Mouse (Mus musculus): ENCODE data around the gene Srebf2. TPM values are rescaled to one million over a fixed set of nuclear protein-coding genes. Genes with fewer than 3 reads are reported as not detected.
A peak's percentile ranks its signal among the peaks of the same experiment; 100 is the strongest.
"Not testable (repeated sequence)": the region's sequence is repeated elsewhere in the genome, so short reads cannot be mapped to it uniquely, and the experiment has no call there.

The Srebf2 gene
- polyA plus RNA-seq, 1 experiment = 104 TPM

DNA sequence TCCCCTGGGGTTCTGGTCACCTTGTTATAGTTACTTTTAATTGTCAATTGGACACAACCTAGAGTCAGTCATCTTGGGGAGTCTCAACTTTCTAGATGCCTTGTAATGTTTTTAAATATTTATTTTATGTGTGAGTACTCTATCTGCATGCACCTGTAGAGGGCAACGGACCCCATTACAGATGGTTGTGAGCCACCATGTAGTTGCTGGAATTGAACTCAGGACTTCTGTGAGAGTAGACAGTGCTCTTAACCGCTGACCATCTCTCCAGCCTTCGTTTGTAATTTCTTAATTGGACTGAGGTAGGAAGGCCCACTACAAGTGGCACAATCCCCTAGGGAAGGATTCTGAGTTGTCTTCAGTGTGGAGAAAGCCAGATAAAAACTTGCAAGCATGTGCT is 96.3 kb downstream of the Srebf2 start:
- TF ChIP-seq CTCF (IDR thresholded peaks at IDR 0.05; ENCODE audit: borderline replicate concordance, insufficient read depth, low read depth, low read length) (no peak), POLR2A (IDR thresholded peaks at IDR 0.05; ENCODE audit: borderline replicate concordance, insufficient read depth, low read length) (no peak)
- DNase-seq = no peak

DNA sequence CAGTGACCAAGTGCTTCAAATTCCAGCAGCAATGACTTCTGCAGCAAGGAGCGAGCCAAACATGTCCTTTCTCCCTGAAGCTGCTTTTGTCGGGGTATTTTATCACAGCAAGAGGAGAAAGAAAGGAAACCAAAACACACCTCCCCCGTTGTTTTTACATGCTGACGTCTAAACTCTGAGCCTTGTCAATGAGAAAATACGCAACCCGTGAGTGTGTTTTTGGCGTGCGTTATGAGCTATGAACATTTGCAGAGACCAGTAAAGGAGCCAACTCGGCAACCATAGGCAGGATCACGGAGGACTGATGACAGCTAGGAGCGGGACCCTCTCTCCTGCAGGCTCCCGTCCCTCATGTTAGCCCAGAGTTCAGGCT is 96.7 kb downstream of the Srebf2 start:
- Histone ChIP-seq H3K4me1 (ENCODE audit: control insufficient read depth, insufficient read depth, low read length) (no peaks in the 10 kb centered on the region), H3K4me3 (replicated peaks; ENCODE audit: insufficient read depth, low read depth, low read length) (peak overlapping the region; percentile 65), H3K27me3 (ENCODE audit: control insufficient read depth, insufficient read depth, low read length) (no peaks in the 10 kb centered on the region), H3K27ac (ENCODE audit: insufficient read depth, low read length) (no peak overlapping the region)
- TF ChIP-seq POLR2A (IDR thresholded peaks at IDR 0.05; ENCODE audit: borderline replicate concordance, insufficient read depth, low read length) (no peak), CTCF (IDR thresholded peaks at IDR 0.05; ENCODE audit: borderline replicate concordance, insufficient read depth, low read depth, low read length) (no peak)
- WGBS = under 1% methylated on average over 12 of the region's 12 CpGs
- DNase-seq = no peak

More for the DNA sequence above, 96.3 kb downstream of the Srebf2 start:
- WGBS = 59% methylated on average over 3 of the region's 3 CpGs
- H3K4me3 ChIP-seq (replicated peaks; ENCODE audit: insufficient read depth, low read depth, low read length) = peak overlapping the region; percentile 65
- no peaks in the 10 kb centered on the region for H3K4me1 ChIP-seq (ENCODE audit: control insufficient read depth, insufficient read depth, low read length)
- H3K27ac ChIP-seq (ENCODE audit: insufficient read depth, low read length) = no peak overlapping the region
- H3K27me3 ChIP-seq (ENCODE audit: control insufficient read depth, insufficient read depth, low read length) = no peaks in the 10 kb centered on the region

DNA sequence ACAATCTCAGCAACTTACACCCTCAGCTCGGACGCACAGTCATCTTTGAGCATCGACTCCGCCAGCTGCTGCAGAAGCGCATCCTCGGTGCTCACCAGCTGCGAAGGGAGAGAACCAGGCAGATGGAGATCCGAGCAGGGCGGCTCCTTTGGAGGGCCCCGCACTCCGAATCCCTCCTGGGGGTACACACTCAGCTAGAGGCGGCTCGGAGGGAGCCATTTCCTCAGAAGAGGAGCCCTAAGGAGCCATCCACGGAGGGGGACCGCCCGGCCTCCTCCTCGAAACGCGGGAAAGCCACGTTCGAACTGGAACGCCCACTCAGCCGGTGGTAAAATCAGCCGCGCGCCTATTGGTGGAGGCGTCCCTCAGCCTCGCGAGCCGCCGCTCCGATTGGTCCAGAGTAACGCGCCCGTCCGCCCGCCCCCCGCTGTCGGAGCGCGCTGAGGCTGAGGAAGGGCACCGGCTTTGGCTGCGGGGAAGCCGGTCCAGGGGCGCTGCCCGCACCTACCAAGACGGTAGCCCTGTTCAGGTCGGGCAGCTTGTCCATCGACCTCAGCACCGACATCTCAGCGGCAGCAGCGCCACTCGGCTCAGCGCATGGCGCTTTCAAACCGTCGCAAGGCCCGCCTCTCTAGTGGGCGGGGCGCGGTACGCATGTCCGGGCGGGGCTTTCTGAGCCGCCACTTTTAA is 97.3 kb downstream of the Srebf2 start, which contains the start of gene Cenpm:
Gene Cenpm (minus strand): TSS at position 634 of the 690 bp plus-strand sequence.
- peak; percentile 91 to 95 for DNase-seq
- Histone ChIP-seq H3K27ac (ENCODE audit: insufficient read depth, low read length) (no peak within 1 kb of the TSS), H3K27me3 (ENCODE audit: control insufficient read depth, insufficient read depth, low read length) (no peaks in the 10 kb centered on the region), H3K4me1 (ENCODE audit: control insufficient read depth, insufficient read depth, low read length) (no peaks in the 10 kb centered on the region), H3K4me3 (replicated peaks; ENCODE audit: insufficient read depth, low read depth, low read length) (peak within 1 kb of the TSS; percentile 65)
- WGBS = under 1% methylated on average over 65 of the region's 65 CpGs
- TF ChIP-seq CTCF (IDR thresholded peaks at IDR 0.05; ENCODE audit: borderline replicate concordance, insufficient read depth, low read depth, low read length) (no peak), POLR2A (IDR thresholded peaks at IDR 0.05; ENCODE audit: borderline replicate concordance, insufficient read depth, low read length) (0 out of 2 replicates have a peak, but pooled peaks have one; percentile 10)

DNA sequence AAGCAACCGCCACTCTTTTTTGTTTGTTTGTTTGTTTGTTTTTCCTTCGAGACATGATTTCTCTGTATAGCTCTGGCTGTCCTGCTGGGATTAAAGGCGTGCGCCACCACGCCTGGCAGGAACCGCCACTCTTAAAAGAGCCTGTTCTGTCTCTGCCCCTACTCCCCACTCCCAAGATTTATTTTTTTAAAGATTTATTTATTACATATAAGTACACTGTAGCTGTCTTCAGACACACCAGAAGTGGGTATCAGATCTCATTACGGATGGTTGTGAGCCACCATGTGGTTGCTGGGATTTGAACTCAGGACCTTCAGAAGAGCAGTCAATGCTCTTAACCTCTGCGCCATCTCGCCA is 97.8 kb downstream of the Srebf2 start:
- H3K4me3 ChIP-seq (replicated peaks; ENCODE audit: insufficient read depth, low read depth, low read length) = peak overlapping the region; percentile 36
- not testable (repeated sequence) for H3K27me3 ChIP-seq (ENCODE audit: control insufficient read depth, insufficient read depth, low read length); H3K4me1 ChIP-seq (ENCODE audit: control insufficient read depth, insufficient read depth, low read length); H3K27ac ChIP-seq (ENCODE audit: insufficient read depth, low read length); DNase-seq
- WGBS = 21% methylated on average over 9 of the region's 9 CpGs

DNA sequence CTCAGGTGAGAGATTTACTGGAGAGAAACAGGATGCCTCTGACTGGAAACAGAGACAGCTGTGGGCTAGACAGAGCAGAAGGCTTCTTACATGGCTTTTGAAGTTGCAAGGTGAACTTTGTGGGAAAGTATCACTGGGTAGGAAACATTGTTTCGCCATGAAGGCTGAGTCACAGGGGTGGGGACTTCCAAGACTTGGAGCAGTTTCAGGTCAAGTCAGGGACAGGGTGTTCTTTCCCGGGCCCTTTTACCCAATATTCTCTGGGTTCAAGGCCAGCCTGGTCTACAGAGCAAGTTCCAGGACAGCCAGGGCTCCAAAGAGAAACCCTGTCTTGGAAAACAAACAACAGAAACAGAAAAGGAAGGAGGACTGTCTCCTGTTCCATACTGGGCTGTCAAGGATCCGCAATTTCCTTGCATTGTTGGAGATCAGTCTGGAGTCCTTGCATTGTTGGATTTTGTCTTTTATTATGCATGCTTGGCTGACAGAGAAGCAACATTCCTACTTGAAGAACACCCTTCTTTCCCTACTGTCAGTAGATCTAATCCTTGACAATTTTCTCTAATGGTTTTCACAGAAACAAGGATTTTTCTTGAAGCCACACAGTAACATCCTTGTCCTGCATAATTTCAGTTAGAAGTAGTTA is 100.3 kb downstream of the Srebf2 start:
- no peak for DNase-seq
- Histone ChIP-seq H3K27ac (ENCODE audit: insufficient read depth, low read length) (no peak overlapping the region), H3K27me3 (ENCODE audit: control insufficient read depth, insufficient read depth, low read length) (no peaks in the 10 kb centered on the region), H3K4me3 (replicated peaks; ENCODE audit: insufficient read depth, low read depth, low read length) (no peak overlapping the region), H3K4me1 (ENCODE audit: control insufficient read depth, insufficient read depth, low read length) (no peaks in the 10 kb centered on the region)
- TF ChIP-seq CTCF (IDR thresholded peaks at IDR 0.05; ENCODE audit: borderline replicate concordance, insufficient read depth, low read depth, low read length) = no peak
- TF ChIP-seq POLR2A (IDR thresholded peaks at IDR 0.05; ENCODE audit: borderline replicate concordance, insufficient read depth, low read length) = no peak
- WGBS = 84% methylated on average over 3 of the region's 3 CpGs

DNA sequence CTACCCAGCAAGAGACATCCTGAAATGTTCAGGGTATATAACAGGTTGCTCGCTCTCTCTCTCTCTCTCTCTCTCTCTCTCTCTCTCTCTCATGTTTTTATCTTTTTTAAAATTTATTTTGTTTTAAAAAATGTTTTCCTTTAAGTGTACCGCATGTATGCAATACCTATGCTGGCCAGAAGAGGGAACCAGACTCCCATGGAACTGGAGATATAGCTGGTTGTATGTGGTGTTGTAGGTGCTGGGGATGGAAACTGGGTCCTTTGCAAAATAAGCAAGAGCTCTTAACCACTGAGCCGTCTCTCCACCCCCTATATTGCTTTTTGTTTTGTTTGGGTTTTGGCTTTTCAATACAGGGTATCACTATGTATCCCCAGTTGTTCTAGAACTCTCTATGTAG is 104.6 kb downstream of the Srebf2 start:
- 0 out of 2 replicates have a peak, but pooled peaks cover 11% of the 10 kb centered on the region for H3K4me1 ChIP-seq (ENCODE audit: control insufficient read depth, insufficient read depth, low read length)
- DNase-seq = no peak
- TF ChIP-seq CTCF (IDR thresholded peaks at IDR 0.05; ENCODE audit: borderline replicate concordance, insufficient read depth, low read depth, low read length) (peak; percentile 13; the same call in 1 of the 2 replicates), POLR2A (IDR thresholded peaks at IDR 0.05; ENCODE audit: borderline replicate concordance, insufficient read depth, low read length) (no peak)
- 98% methylated on average over 3 of the region's 3 CpGs for WGBS
- H3K4me3 ChIP-seq (replicated peaks; ENCODE audit: insufficient read depth, low read depth, low read length) = no peak overlapping the region
- no peaks in the 10 kb centered on the region for H3K27me3 ChIP-seq (ENCODE audit: control insufficient read depth, insufficient read depth, low read length)
- H3K27ac ChIP-seq (ENCODE audit: insufficient read depth, low read length) = no peak overlapping the region

DNA sequence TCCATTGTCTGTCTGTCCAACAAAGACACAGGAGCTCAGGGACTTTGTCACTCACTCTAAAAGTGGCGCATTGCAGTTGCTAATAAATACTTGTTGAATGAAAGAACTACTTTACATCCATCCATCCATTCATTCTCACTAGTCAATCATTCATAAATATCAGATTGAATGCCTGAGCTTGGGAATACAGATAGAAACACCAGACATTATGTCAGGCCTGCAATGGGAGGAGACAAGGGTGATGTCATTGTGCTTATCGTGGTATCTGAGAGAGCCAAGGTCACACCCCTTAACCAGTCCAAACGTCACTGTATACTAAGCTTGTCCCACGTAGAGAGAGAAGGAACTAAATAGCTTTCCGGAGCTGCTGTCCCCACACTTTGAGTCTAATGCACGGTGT is 105.1 kb downstream of the Srebf2 start, which contains the start of gene 1500009C09Rik:
Gene 1500009C09Rik (plus strand): TSS at position 301 of the 400 bp plus-strand sequence.
- H3K27ac ChIP-seq (ENCODE audit: insufficient read depth, low read length) = no peak within 1 kb of the TSS
- no peaks in the 10 kb centered on the region for H3K27me3 ChIP-seq (ENCODE audit: control insufficient read depth, insufficient read depth, low read length)
- H3K4me1 ChIP-seq (ENCODE audit: control insufficient read depth, insufficient read depth, low read length) = 0 out of 2 replicates have a peak, but pooled peaks cover 11% of the 10 kb centered on the region
- 92% methylated on average over 6 of the region's 6 CpGs for WGBS
- TF ChIP-seq POLR2A (IDR thresholded peaks at IDR 0.05; ENCODE audit: borderline replicate concordance, insufficient read depth, low read length) = no peak
- TF ChIP-seq CTCF (IDR thresholded peaks at IDR 0.05; ENCODE audit: borderline replicate concordance, insufficient read depth, low read depth, low read length) = no peak
- no peak within 1 kb of the TSS for H3K4me3 ChIP-seq (replicated peaks; ENCODE audit: insufficient read depth, low read depth, low read length)
- DNase-seq = no peak

Other genes starting within 250 kb of the Srebf2 start
- 50.4 and 51.2 TPM in 2 replicates for gene Polr3h, start 220.9 kb upstream of the Srebf2 start, polyA plus RNA-seq (2012; rRNA removed)
- 258 and 264 TPM in 2 replicates for gene Csdc2, start 210.4 kb upstream of the Srebf2 start, polyA plus RNA-seq (2012; rRNA removed)
- 249 and 289 TPM in 2 replicates for gene Pmm1, start 186.3 kb upstream of the Srebf2 start, polyA plus RNA-seq (2012; rRNA removed)
- gene 1700029P11Rik, start 166.6 kb upstream of the Srebf2 start, polyA plus RNA-seq (2012; rRNA removed) = not detected in 2 replicates
- 35.9 and 37.9 TPM in 2 replicates for gene Xrcc6, start 159.3 kb upstream of the Srebf2 start, polyA plus RNA-seq (2012; rRNA removed)
- 142 and 156 TPM in 2 replicates for gene Desi1, start 113.3 kb upstream of the Srebf2 start, polyA plus RNA-seq (2012; rRNA removed)
- gene Snu13, start 99.6 kb upstream of the Srebf2 start, polyA plus RNA-seq (2012; rRNA removed) = 114 and 124 TPM in 2 replicates
- gene 4930407I10Rik, start 88.0 kb upstream of the Srebf2 start, polyA plus RNA-seq (2012; rRNA removed) = not detected in 2 replicates
- gene Mei1, start 77.2 kb upstream of the Srebf2 start, polyA plus RNA-seq (2012; rRNA removed) = 0.06 and 0.13 TPM in 2 replicates
- gene Ccdc134, start 19.3 kb upstream of the Srebf2 start, polyA plus RNA-seq (2012; rRNA removed) = 15.4 and 15.5 TPM in 2 replicates
- 65.4 and 69.9 TPM in 2 replicates for gene Shisa8, start 65.6 kb downstream of the Srebf2 start, polyA plus RNA-seq (2012; rRNA removed)
- gene Tnfrsf13c, start 77.2 kb downstream of the Srebf2 start, polyA plus RNA-seq (2012; rRNA removed) = 0.89 and 0.93 TPM in 2 replicates
- 3.2 and 3.6 TPM in 2 replicates for gene Cenpm, start 97.6 kb downstream of the Srebf2 start, polyA plus RNA-seq (2012; rRNA removed)
- gene 1500009C09Rik, start 105.2 kb downstream of the Srebf2 start, polyA plus RNA-seq (2012; rRNA removed) = 195 and 218 TPM in 2 replicates
- gene Sept3, start 127.7 kb downstream of the Srebf2 start, polyA plus RNA-seq (2012; rRNA removed) = 306 and 367 TPM in 2 replicates
- not detected in 2 replicates for gene Wbp2nl, start 151.8 kb downstream of the Srebf2 start, polyA plus RNA-seq (2012; rRNA removed)
- gene Naga, start 191.7 kb downstream of the Srebf2 start, polyA plus RNA-seq (2012; rRNA removed) = 63.0 and 75.2 TPM in 2 replicates
- gene Pheta2, start 191.8 kb downstream of the Srebf2 start, polyA plus RNA-seq (2012; rRNA removed) = 0.13 and 0.16 TPM in 2 replicates
- 309 and 332 TPM in 2 replicates for gene Smdt1, start 191.8 kb downstream of the Srebf2 start, polyA plus RNA-seq (2012; rRNA removed)
- 608 and 627 TPM in 2 replicates for gene Ndufa6, start 207.1 kb downstream of the Srebf2 start, polyA plus RNA-seq (2012; rRNA removed)
- 64.2 and 65.4 TPM in 2 replicates for gene Cyp2d22, start 233.1 kb downstream of the Srebf2 start, polyA plus RNA-seq (2012; rRNA removed)
- gene Cyp2d11, start 246.8 kb downstream of the Srebf2 start, polyA plus RNA-seq (2012; rRNA removed) = not detected in 2 replicates